Mouse (Mus musculus): ENCODE results near the gene Faap20.
"Not testable (repeated sequence)": the region's sequence is repeated elsewhere in the genome, so short reads cannot be mapped to it uniquely, and the experiment has no call there.

Gene Faap20

GRCm38 (mm10) chr4:155241789-155242188 is 7.8 kb upstream of the Faap20 start:
- intact Hi-C loops (cut with DNase I) = no loop called here

GRCm38 (mm10) chr4:155242292-155242691 is 7.3 kb upstream of the Faap20 start:
- intact Hi-C loops (cut with DNase I) = no loop called here

- intact Hi-C loops (cut with DNase I) = no loop called here
These were observed 6.4 kb upstream of the Faap20 start for GRCm38 (mm10) chr4:155243233-155243632.

GRCm38 (mm10) chr4:155245770-155246492 is 3.7 kb upstream of the Faap20 start:
- intact Hi-C loops (cut with DNase I) = no loop called here

- intact Hi-C loops (cut with DNase I) = no loop called here
These were observed 2.9 kb upstream of the Faap20 start for GRCm38 (mm10) chr4:155246691-155247105.

- intact Hi-C loops (cut with DNase I) = not testable (repeated sequence)
These were observed 1.5 kb upstream of the Faap20 start for GRCm38 (mm10) chr4:155248054-155248453.

GRCm38 (mm10) chr4:155249257-155249647 is 350 bp upstream of the Faap20 start:
- intact Hi-C loops (cut with DNase I) = loop anchor here (1.0 kb wide), 1 partner anchor 154 kb away; no protein-coding TSS in a partner anchor

- intact Hi-C loops (cut with DNase I) = no loop called here
These were observed 937 bp downstream of the Faap20 start for GRCm38 (mm10) chr4:155250361-155251117.

GRCm38 (mm10) chr4:155251147-155251546 is 1.5 kb downstream of the Faap20 start:
- intact Hi-C loops (cut with DNase I) = no loop called here

GRCm38 (mm10) chr4:155252253-155252652 is 2.7 kb downstream of the Faap20 start:
- intact Hi-C loops (cut with DNase I) = no loop called here

- intact Hi-C loops (cut with DNase I) = no loop called here
These were observed 15.1 kb downstream of the Faap20 start for GRCm38 (mm10) chr4:155264521-155265321.

GRCm38 (mm10) chr4:155267047-155267543 is 17.5 kb downstream of the Faap20 start:
- intact Hi-C loops (cut with DNase I) = loop anchor here (2.0 kb wide), 1 partner anchor 42 kb away; no protein-coding TSS in a partner anchor

- intact Hi-C loops (cut with DNase I) = loop anchor here (2.0 kb wide), 1 partner anchor 41 kb away; no protein-coding TSS in a partner anchor
These were observed 18.1 kb downstream of the Faap20 start for GRCm38 (mm10) chr4:155267639-155268175.

- intact Hi-C loops (cut with DNase I) = no loop called here
These were observed 18.8 kb downstream of the Faap20 start for GRCm38 (mm10) chr4:155268382-155268781.

GRCm38 (mm10) chr4:155274451-155274850 is 24.8 kb downstream of the Faap20 start:
- intact Hi-C loops (cut with DNase I) = no loop called here

GRCm38 (mm10) chr4:155274851-155275250 is 25.2 kb downstream of the Faap20 start:
- intact Hi-C loops (cut with DNase I) = no loop called here

GRCm38 (mm10) chr4:155277963-155278362 is 28.4 kb downstream of the Faap20 start:
- intact Hi-C loops (cut with DNase I) = no loop called here

- intact Hi-C loops (cut with DNase I) = no loop called here
These were observed 29.5 kb downstream of the Faap20 start for GRCm38 (mm10) chr4:155279054-155279453.

- intact Hi-C loops (cut with DNase I) = no loop called here
These were observed 30.5 kb downstream of the Faap20 start for GRCm38 (mm10) chr4:155279926-155280767.

- intact Hi-C loops (cut with DNase I) = no loop called here
These were observed 31.1 kb downstream of the Faap20 start for GRCm38 (mm10) chr4:155280768-155281121.

Measured in adrenal gland (tissue).